Mouse (Mus musculus) neural tube, embryonic 11.5 days (tissue): Measurements from ENCODE around the gene Agl. TPM values are rescaled to one million over a fixed set of nuclear protein-coding genes. Genes with fewer than 3 reads are reported as not detected.
A peak's percentile ranks its signal among the peaks of the same experiment; 100 is the strongest.

Source experiments
- ATAC-seq: fragments of 200-750 bp; cut with Nextera tagmentation; 2 replicates; pipeline ENCODE4 v1.8.0; 2017; ENCODE audit warnings: moderate number of reproducible peaks, mild to moderate bottlenecking, moderate TSS enrichment, moderate library complexity; ENCODE audit not compliant: insufficient read depth, low FRiP score, low TSS enrichment
- DNase-seq: peaks from one replicate; pipeline ENCODE4 v3.0.0-alpha.2; 2015; ENCODE audit warnings: low spot score
- H3K27ac ChIP-seq: fragments of 300-500 bp; sonication (generic); 2 replicates; pipeline ENCODE4 v1.5.1; 2014; ENCODE audit warnings: low read depth, mild to moderate bottlenecking, low read length
- H3K27me3 ChIP-seq: fragments of 300-500 bp; sonication (generic); 2 replicates; pipeline ENCODE4 v1.6.1; 2014; ENCODE audit warnings: mild to moderate bottlenecking, low read length, mixed read lengths; ENCODE audit not compliant: control insufficient read depth, insufficient read depth
- H3K36me3 ChIP-seq: fragments of 300-500 bp; sonication (generic); 2 replicates; pipeline ENCODE4 v1.6.1; 2014; ENCODE audit warnings: mild to moderate bottlenecking, low read length, moderate library complexity, mixed read lengths; ENCODE audit not compliant: control insufficient read depth, insufficient read depth
- H3K4me1 ChIP-seq: fragments of 300-500 bp; sonication (generic); 2 replicates; pipeline ENCODE4 v1.6.1; 2014; ENCODE audit warnings: low read length, mixed read lengths; ENCODE audit not compliant: control insufficient read depth, insufficient read depth
- H3K4me2 ChIP-seq: fragments of 300-500 bp; sonication (generic); 2 replicates; pipeline ENCODE4 v1.6.1; 2014; ENCODE audit warnings: low read depth, mild to moderate bottlenecking, moderate library complexity
- H3K4me3 ChIP-seq: fragments of 300-500 bp; sonication (generic); 2 replicates; pipeline ENCODE4 v1.5.1; 2014; ENCODE audit warnings: low read depth, low read length
- H3K9ac ChIP-seq: fragments of 300-500 bp; sonication (generic); 2 replicates; pipeline ENCODE4 v1.6.1; 2014; ENCODE audit warnings: mild to moderate bottlenecking, low read length
- H3K9me3 ChIP-seq: fragments of 300-500 bp; sonication (generic); 2 replicates; pipeline ENCODE4 v1.6.1; 2016; ENCODE audit warnings: low read length; ENCODE audit not compliant: control insufficient read depth
- WGBS: fragments of 180-500 bp; shearing (Covaris S2); extraction: QIAGEN DNeasy Blood & Tissue Kit; methylation state at CpG from one replicate; pipeline ENCODE4 v1.1.7; 2014; 5-methylcytosine and 5-hydroxymethylcytosine counted together
- polyA plus RNA-seq: library from polyadenylated mRNA; unstranded; fragments of >200 nt; fragmentation: Nextera tagmentation; extraction: Ambion mirVana; gene quantifications from 2 replicates; pipeline ENCODE4 v1.2.1, GENCODE M21; 2014

Agl gene
- polyA plus RNA-seq, 1 experiment from 2014 or later = 17.0 TPM

DNA sequence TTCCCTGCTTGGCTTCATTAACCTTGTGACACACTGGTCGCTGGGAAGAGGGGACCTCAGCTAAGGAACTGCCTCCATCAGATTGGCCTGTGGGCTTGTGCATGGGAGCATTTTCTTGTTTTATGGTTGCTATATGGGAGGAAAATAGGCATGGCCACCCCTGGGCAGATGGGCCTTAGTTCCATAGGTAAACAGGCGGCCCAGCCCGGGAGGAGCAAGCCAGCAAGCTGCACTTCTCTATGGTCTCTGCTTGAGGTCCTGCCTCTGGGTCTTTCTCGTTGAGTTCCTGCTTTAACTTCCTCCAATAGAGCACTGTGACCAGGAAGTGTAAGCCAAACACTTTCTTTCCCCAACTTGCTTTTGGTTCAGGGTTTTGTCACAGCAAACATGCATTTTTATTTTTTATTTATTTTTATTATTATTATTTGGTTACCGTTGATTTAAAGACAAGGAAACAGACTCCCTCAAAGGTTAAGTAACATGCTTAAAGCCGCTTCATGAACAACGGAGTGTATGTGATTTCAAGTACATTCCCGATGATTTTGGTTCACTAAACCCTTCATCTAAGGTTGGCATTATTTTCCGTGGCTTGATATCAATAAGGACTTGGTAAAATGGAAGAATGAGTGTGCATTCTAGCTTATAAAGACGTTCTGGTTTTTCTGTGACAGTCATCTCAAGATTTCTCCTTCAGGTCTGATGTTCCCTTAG, 696 bp upstream of the Agl start:
- Histone ChIP-seq H3K36me3 (no peaks in the 10 kb centered on the region), H3K27me3 (no peaks in the 10 kb centered on the region), H3K9ac (peak overlapping the region; percentile 65), H3K27ac (no peak overlapping the region), H3K4me2 (peak overlapping the region; percentile 52), H3K4me1 (0 out of 2 replicates have a peak, but pooled peaks cover 6% of the 10 kb centered on the region), H3K9me3 (no peaks in the 10 kb centered on the region), H3K4me3 (peak overlapping the region; percentile 71)
- no peak for DNase-seq
- 60% methylated on average over 10 of the region's 10 CpGs for WGBS
- ATAC-seq = peak; percentile 56

DNA sequence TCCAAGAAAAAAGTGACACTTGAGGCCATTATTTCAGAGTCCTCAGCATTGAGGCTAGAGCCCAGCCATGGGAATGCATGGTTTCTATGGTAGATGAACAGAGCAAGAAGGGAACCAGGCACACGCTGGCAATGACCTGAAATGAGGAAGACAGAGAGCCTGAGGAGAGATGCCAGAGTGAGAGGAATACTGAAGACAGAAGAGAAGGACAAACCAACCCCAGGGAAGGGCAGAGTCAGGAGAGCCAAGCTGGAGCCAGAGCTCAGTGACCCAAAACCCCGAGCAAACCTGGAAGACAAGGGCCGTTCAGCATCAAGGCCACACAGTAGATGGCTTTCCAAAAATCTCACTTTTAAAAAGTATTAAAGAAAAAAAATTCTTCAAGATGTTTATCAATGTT, 2.1 kb downstream of the Agl start:
- 0 out of 2 replicates have a peak, but pooled peaks cover 6% of the 10 kb centered on the region for H3K4me1 ChIP-seq

DNA sequence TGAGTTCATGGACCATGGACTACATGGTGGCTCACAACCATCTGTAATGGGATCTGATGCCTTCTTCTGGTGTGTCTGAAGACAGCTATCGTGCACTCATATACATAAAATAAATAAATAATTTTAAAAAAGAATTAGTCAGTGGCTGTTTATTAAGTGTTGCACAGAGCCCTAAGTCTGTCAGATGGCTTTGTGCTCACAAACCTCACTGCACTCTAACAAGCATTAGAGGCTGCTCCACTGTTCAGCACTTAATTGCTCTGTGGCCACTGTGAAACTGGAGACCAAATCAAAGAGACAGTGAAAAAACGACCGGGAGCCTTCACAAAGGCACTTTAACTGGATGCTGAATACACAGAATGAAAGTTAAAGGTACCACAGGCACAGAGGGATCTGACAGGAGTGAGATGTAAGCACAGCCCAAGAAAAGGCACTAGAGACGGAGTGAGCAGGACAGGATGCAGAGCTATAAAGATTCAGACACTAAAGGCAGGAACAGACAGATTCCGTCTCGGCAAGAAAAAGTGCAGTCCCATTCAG, 3.1 kb downstream of the Agl start:
- no peak overlapping the region for H3K27ac ChIP-seq
- H3K36me3 ChIP-seq = no peaks in the 10 kb centered on the region
- 0 out of 2 replicates have a peak, but pooled peaks cover 6% of the 10 kb centered on the region for H3K4me1 ChIP-seq
- H3K27me3 ChIP-seq = no peaks in the 10 kb centered on the region
- H3K9me3 ChIP-seq = no peaks in the 10 kb centered on the region
- no peak overlapping the region for H3K4me3 ChIP-seq
- peak overlapping the region; percentile 19; the same call in 1 of the 2 replicates for H3K4me2 ChIP-seq
- ATAC-seq (no peak), DNase-seq (no peak)
- WGBS = 20% methylated on average over 6 of the region's 6 CpGs
- H3K9ac ChIP-seq = no peak overlapping the region

More for the DNA sequence above, 2.1 kb downstream of the Agl start:
- DNase-seq (no peak), ATAC-seq (no peak)
- H3K4me3 ChIP-seq = no peak overlapping the region
- no peaks in the 10 kb centered on the region for H3K9me3 ChIP-seq
- no peaks in the 10 kb centered on the region for H3K27me3 ChIP-seq
- no peak overlapping the region for H3K27ac ChIP-seq
- no peak overlapping the region for H3K4me2 ChIP-seq
- 72% methylated on average over 3 of the region's 3 CpGs for WGBS
- no peak overlapping the region for H3K9ac ChIP-seq
- H3K36me3 ChIP-seq = no peaks in the 10 kb centered on the region

DNA sequence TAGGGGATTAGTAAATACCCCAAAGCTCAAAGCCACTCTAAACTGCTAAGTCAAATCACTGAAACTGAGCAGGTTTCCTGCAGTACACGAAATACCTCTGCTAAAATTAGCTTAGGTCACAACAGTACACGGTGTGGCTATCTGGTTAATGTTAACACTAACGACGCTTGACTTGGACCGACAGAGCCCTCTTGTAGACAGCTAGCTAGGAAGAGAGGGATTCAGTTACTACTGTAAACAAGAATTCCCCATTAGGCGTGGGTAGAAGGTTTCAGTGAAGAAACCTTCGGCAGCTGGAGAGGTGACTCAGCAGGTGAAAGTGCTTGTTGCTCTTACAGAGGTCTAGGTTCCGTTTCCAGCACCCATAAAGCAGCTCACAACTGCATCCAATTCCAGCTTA, 6.2 kb downstream of the Agl start:
- no peaks in the 10 kb centered on the region for H3K9me3 ChIP-seq
- H3K36me3 ChIP-seq = no peaks in the 10 kb centered on the region
- ATAC-seq (no peak), DNase-seq (no peak)
- no peak overlapping the region for H3K9ac ChIP-seq
- H3K27me3 ChIP-seq = no peaks in the 10 kb centered on the region
- 0 out of 2 replicates have a peak, but pooled peaks cover 3% of the 10 kb centered on the region for H3K4me1 ChIP-seq
- H3K4me2 ChIP-seq = no peak overlapping the region
- no peak overlapping the region for H3K27ac ChIP-seq
- H3K4me3 ChIP-seq = no peak overlapping the region
- 82% methylated on average over 8 of the region's 8 CpGs for WGBS

DNA sequence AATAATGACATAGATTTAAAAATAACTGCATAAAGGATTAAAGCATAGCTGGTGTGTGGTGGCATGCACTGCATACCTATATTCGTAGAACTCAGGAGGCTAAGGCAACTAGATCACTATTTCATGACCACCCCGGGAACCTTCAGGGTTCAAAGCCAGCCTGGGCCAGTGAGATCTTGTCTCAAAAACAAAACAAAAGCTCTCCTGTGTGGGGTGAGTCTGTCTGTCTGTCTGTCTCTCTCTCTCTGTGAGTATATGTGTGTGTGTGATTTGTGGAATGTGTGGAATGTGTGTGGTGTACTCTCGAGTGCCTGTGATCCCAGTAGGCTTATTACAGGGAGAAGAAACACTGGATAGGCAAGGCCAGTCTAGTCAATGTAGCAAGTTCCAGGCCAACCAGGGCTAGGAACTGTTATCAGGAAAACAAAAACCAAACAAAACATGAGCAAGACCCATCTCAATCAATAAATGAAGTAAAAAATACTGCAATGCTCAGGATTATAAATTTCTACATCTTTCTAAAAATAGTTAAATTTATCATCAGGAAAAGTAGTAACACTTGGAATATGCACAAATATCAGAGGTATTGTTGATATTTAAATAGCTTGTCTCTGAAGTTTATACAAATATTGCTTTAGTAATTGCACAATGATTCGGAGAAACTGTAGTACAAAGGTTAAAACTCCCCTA, 9.0 kb downstream of the Agl start:
- Histone ChIP-seq H3K4me2 (no peak overlapping the region), H3K36me3 (no peaks in the 10 kb centered on the region), H3K4me1 (no peaks in the 10 kb centered on the region), H3K9me3 (no peaks in the 10 kb centered on the region), H3K27me3 (no peaks in the 10 kb centered on the region), H3K27ac (no peak overlapping the region), H3K9ac (no peak overlapping the region), H3K4me3 (no peak overlapping the region)
- WGBS = 78% methylated on average over 4 of the region's 4 CpGs
- no peak for ATAC-seq
- no peak for DNase-seq

DNA sequence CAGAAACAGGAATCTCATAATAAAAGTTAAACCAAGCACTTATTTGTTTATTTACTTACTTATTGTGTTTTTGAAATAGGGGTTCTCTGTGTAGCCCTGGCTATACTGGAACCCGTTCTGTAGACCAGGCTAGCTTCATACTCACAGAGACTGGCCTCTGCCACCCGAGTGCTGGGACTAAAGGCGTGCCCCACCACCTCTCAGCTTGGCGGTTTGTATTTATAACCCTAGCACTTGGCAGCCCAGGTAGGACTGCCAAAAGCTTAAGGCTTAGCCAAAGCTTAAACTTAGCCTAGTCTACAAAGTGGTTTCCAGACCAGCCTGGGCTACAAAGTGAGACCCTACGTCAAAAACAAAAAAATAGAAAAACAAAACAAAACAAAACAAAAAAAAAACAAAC, 19.1 kb downstream of the Agl start:
- no peaks in the 10 kb centered on the region for H3K27me3 ChIP-seq
- ATAC-seq = no peak
- no peaks in the 10 kb centered on the region for H3K9me3 ChIP-seq
- no peak overlapping the region for H3K9ac ChIP-seq
- peaks cover 5% of the 10 kb centered on the region; the same call in 1 of the 2 replicates for H3K36me3 ChIP-seq
- H3K4me1 ChIP-seq = no peaks in the 10 kb centered on the region
- H3K4me3 ChIP-seq = no peak overlapping the region
- no peak for DNase-seq
- H3K27ac ChIP-seq = no peak overlapping the region
- H3K4me2 ChIP-seq = no peak overlapping the region
- 89% methylated on average over 5 of the region's 5 CpGs for WGBS

DNA sequence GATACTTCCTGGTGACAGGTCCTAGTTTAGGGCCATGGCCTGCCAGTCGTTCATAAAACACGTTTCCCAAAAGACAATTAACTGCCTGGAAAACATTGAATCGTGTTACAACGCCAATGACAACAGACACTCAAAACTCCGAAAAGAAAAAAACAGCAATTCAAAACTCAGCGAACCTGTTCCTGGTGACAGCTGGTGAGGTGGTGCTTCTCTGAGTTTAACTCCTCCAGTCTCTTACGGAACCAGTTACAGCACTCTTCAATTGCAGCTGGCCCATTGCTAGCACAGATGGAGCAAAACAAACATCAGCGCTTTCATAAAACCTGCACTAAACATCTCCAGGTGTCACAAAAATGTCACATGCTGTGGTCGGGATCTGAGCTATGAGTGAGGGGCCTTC, 21.4 kb downstream of the Agl start:
- no peak overlapping the region for H3K9ac ChIP-seq
- H3K4me2 ChIP-seq = no peak overlapping the region
- WGBS = 69% methylated on average over 9 of the region's 9 CpGs
- H3K4me3 ChIP-seq = no peak overlapping the region
- no peaks in the 10 kb centered on the region for H3K9me3 ChIP-seq
- H3K36me3 ChIP-seq = peaks cover 5% of the 10 kb centered on the region; the same call in 1 of the 2 replicates
- DNase-seq (no peak), ATAC-seq (no peak)
- no peak overlapping the region for H3K27ac ChIP-seq
- H3K4me1 ChIP-seq = no peaks in the 10 kb centered on the region
- H3K27me3 ChIP-seq = no peaks in the 10 kb centered on the region

DNA sequence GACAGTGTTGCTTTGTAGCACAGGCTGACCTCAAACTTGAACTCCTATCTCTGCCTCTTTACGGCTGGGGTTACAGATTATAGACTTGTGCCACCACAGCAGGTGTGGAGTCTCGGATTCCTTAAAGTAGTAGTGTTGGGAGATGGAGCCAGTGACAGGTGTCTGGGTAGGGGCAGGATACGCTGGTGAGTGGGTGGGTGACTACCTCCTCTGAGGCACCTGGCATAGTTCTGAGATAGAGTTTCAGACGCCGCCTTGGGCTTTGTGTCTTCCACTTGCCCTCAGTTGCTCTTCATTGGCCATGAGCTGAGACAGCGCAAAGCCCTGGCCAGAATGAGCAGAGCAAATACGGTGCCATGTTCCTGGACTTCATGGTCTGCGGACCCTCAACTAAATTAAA, 22.1 kb downstream of the Agl start:
- Histone ChIP-seq H3K4me1 (no peaks in the 10 kb centered on the region), H3K36me3 (peaks cover 5% of the 10 kb centered on the region; the same call in 1 of the 2 replicates), H3K27ac (no peak overlapping the region), H3K4me3 (no peak overlapping the region), H3K4me2 (no peak overlapping the region), H3K9ac (no peak overlapping the region), H3K27me3 (no peaks in the 10 kb centered on the region), H3K9me3 (no peaks in the 10 kb centered on the region)
- no peak for ATAC-seq
- DNase-seq = no peak
- WGBS = 92% methylated on average over 8 of the region's 8 CpGs
